Mouse (Mus musculus) myocyte (in vitro differentiated cells): Measurements from ENCODE around the gene Acmsd.

Experiments
- MYOG ChIP-seq, 3 experiments: IDR thresholded peaks; one replicate each; pipeline ENCODE4 v1.6.1; 2011; ENCODE audit warnings: control low read depth in 2 of 3, low read depth in 2 of 3, mild to moderate bottlenecking in 2 of 3; ENCODE audit not compliant: insufficient read length in 2 of 3, control insufficient read depth in 1 of 3, insufficient read depth in 1 of 3
- USF1 ChIP-seq: IDR thresholded peaks from one replicate; pipeline ENCODE4 v1.6.1; 2011; ENCODE audit warnings: low read depth, mild to moderate bottlenecking, control low read depth, moderate library complexity

DNA sequence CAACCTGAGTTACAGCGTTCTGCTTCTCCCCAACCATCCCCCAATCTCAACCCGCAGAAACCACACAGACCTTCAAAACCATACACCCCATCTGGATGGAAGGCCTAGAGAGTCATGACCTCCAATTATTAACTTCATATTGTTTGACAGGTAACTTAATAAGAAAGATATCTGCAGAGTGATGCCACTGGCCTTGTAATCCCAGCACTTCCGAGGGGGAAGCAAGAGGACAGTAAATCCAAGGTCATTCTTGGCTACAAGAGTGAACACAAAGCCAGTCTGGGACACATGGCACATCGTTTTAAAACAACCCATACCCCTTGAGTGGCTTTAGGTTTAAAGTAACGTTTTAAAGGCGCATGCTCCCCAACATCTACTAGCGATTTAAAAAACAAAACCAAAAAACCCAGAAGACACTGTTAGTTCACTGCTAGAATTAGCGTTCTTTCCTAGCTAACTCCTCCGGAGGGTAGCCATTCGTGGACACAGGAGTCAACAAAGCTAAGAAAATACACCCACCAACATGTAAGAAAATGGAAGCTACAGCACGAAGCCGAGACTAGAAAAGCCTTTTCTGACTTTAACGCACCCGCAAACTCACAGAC, 44.1 kb downstream of the Acmsd start:
- TF ChIP-seq USF1 (no peak), MYOG (IDR thresholded peaks at IDR 0.05; ENCODE audit: control insufficient read depth in 1 of 3, insufficient read depth in 1 of 3, insufficient read length in 2 of 3, low read depth in 2 of 3) (no peak)
